Mouse (Mus musculus) layer of hippocampus, postnatal 25 days (tissue): Measurements from ENCODE around the gene Poll. TPM values are rescaled to one million over a fixed set of nuclear protein-coding genes. Genes with fewer than 3 reads are reported as not detected.
"Not testable (repeated sequence)": the region's sequence is repeated elsewhere in the genome, so short reads cannot be mapped to it uniquely, and the experiment has no call there.

Experiments
- DNase-seq, 2 experiments: peaks; one replicate each; pipeline ENCODE4 v3.0.0; 2022; ENCODE audit warnings: mixed read lengths in 2 of 2, low spot score in 1 of 2; ENCODE audit errors: extremely low spot score in 1 of 2
- total RNA-seq, 2 experiments: library from RNA; stranded (reverse); gene quantifications; 2 replicates each; pipeline ENCODE4 v1.2.3; 2021

The Poll gene
- total RNA-seq, 2 experiments from 2014 or later = 8.3 to 9.4 TPM

DNA sequence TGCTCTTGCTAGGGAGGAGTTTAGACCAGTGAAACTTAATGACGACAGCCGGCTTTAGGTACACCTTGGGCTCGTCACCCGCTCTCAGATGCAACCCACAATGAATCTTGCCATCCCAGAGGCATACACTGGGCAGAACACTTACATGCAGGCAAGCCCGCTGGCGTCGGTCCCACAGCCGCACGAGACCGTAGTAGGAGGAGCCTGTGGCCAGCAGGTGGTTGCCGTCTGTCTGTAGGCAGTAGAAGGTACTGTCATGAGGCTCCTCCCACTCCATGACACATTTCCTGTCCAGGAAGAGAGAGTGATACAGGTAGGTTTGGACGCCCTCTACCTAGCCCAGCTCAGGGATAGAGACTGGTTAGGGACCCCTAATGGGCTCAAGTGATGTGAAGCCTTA lies 18.6 kb upstream of the Poll start:
- no peak for DNase-seq

DNA sequence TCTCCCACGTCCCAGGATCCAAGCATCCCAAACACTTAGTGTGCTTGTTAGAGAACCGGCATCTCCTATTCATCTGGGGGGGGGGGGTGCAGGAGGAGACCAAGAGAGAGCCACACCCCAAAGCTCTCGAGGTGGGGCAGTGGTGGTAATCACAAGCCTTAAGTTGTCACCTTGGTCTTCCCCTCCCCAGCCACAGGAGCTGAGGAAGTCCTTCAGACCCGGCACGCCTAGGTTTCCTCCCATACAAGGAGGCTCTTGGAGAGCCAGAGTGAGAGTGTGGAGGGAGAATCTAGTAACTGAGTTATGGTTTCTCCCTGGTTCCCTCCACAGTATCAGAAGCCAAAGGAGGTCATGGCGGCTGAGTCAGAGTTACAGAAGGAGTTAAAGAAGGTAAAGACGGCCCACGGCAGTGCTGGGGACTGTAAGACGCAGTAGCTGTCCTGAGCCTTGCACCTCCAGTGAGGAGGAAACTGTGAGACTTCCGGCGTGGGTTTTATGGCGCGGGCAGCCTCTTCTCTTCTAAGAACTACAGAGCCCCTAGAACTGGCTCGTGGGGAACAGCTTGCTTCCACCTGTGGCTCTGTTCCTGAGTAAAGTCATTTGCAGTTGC lies 16.9 kb upstream of the Poll start:
- no peak for DNase-seq

DNA sequence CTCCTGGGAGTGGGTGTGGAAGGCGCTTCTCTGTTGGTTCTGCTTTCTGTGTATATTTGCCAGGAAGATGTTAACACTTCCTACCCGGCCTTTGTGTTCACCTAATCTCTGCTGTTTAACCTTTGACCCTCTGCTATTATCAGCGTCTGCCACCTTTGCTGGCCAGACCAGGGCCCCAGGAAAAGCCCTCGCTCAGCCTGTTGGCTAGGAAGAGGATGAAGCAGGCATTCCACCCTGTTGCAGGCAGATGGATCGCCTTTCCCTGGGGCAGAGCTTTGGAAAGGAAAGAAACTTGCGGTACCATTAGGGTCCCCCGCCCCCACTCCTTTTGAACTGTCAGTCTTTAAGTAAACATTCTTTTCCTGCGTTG lies 15.3 kb upstream of the Poll start:
- DNase-seq = no peak

DNA sequence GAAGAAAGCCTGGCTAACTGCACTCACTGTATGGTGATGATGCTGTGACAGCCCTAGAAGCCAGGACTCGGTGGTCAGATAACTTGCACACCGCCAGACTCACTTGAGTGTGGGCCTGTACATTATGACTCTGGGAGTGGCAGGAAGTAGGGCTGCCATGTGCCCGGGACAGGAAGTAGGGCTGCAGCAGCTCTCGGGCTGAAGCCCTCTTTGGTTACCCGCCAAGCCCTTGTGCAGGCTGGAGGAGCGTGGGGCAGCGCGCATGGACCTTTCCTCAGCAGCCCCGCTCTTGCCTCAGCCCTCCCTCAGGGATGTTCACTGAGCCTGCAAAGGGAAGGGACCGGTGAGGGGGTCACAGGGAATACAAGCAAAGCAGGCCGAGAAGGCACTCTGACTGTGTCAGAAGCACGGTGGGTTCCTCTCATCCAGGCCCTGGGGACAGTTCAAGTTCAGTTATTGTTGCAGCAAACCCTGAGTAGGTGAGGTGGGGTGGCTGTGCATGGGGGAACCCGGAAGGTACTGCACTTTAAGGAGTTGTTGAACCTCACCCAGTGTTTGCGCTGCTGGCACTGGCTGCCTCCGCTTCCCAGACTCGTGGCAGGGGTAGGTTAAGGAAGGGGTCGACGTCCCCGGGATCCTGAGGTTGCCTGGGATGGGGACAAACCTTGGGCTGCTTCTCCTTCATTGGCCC lies 14.8 kb upstream of the Poll start:
- DNase-seq = no peak

DNA sequence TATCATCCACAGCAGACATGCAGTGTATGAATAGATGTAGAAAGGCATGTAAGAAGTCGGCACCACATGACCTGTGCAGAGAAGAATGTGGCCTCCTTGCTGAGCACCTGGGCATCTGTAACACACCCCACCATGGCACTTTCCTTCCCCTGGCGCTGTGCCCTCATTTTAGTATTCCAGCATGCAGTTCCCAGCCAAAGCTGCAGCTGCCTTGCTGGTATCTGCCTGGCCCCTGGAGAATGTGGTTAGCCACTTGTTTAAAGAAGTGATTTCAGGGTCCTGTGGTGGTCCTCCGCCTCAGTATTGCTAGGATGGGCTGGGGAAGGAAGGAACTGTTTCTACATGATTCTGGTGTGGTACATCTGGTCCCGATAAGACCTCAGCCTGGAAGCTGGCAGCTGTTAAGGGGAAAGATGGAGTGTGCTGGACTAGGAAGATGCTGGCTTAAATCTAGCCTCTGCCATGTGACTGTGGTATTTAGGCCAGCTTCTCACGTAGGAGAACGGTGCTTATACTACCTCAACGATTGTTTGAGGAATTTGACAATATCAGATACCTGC lies 14.1 kb upstream of the Poll start:
- DNase-seq = no peak

DNA sequence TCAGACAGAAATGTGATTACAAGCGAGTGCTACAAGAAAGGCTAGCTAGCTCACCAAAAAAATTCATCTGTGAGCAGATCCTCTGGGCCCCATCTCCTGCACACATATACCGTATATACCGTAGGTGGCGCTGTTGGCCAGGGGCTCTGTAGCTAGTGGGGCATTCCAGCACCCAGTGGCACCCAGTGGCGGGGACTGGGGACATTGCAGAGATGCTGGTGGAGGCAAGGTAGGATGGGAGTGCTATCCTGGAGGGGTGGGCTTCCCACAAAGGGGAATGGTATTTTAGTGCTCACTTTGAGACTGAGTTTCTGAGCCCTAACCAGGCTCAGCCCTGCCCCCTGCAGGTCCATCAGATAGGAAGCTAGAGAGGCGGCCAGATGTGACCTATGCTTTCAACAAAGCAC lies 13.5 kb upstream of the Poll start:
- DNase-seq = peak; percentile 64 to 71

DNA sequence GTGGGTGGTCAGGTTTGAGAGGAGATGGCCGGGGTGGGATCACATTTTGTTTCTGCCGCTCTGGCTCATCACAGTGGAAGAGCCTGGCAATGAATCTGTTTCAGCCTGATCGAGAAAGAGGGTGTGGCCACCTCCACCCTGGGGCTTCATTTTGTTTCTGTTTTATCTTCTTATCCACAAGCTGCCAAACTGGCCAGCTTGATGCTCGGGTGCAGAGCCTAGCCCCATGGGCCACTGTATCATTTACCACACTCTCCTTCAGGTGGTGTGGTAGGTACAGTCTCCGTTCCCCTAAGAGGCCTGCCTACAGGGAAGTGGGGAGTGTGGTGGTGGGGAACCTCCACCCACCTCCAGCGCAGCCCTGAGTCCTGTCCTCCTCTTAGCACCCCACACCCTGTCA lies 12.7 kb upstream of the Poll start:
- no peak for DNase-seq

DNA sequence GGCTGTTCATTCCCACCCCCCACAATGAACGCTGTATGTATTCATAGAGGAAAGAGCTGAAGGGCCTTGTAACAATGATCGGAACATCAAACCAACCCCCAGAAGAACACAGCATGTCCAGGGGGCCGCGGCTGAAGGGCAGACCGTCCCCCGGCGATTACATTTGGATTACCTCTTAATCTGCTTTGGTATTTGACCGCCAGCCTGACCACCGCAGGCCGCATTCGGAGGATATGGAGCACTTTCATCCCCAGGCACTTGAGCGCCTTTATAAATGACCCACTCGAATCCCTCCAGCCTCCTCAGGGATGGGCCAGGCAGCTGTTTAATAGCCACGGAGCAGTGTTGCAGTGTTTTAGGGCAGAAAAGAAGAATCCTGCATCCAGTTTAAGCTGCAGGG lies 7.0 kb upstream of the Poll start:
- no peak for DNase-seq

DNA sequence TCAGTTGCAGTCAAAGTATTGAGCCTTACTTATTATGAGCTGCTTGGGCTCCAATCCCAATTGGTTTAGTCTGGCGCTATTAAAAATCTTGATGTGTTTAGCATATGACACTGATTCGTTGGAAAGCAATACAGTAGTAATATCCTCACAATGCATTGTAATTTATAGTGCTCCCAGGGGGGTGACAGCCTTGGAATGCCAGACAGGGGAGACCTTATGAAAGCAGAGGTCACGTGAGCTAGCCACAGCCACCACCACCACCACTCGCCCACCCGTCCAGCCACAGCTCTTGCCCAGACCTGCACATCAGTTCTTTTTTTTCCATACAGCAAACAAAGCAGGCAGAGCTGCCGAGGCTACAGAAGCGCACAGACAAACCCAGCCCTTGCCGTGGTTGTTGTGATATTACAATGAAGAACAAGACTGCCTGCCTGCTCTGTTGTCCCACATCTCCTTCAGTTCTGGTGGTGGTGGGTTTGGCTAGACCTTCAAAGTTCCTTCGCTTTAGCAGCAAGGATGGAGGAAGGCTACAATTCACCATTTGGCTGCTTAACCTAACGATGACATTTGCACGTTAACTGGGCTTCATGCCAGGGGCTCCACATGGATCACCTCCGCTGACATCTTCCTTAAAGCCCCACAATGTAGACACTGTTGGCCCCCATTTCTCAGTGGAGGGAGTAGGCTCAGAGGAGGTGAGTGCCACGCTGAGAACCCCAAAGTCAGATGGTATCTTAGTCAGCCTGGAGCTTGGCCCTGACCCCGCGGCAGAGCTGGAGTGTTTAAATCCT lies 5.8 kb upstream of the Poll start:
- DNase-seq = no peak

DNA sequence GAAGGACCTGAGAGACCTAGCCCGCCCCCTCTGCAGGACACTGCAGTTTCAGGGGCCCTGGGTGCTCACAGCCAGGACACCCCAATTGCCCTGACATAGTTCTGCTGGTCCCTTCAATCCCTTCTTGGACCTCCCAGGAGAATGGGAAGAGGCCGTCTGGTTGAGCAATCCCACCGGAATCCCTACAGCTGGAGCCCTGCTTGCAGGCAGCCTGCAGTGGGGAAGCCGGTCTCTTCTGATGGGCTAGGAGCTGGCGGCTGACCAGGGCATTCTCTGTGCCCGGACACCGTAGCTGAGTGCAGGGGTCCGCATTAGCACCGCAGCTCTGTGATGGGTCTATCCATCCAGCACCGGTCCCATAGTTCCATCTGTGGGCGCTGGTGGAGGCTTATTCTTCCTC lies 6.2 kb downstream of the Poll start:
- no peak for DNase-seq

DNA sequence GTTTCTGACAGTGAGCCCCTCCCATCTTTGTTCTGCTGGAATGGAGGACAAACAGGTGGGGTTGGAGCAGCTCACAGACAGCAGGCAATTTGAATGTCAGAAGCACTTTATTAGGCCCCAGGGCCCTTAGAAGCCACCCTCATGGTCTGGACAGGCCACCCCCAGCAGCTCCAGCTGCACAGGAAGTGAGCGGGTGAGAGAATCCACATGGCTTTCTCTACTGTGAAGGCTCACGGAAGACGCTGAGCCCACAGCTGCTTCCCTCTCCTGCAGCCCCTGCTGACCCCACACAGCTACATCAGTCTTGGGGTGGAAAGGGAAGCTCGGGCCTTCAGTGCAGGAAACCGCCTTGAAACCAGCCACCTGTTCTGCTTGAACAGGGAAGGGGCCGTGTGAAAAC lies 8.1 kb downstream of the Poll start:
- DNase-seq = no peak

DNA sequence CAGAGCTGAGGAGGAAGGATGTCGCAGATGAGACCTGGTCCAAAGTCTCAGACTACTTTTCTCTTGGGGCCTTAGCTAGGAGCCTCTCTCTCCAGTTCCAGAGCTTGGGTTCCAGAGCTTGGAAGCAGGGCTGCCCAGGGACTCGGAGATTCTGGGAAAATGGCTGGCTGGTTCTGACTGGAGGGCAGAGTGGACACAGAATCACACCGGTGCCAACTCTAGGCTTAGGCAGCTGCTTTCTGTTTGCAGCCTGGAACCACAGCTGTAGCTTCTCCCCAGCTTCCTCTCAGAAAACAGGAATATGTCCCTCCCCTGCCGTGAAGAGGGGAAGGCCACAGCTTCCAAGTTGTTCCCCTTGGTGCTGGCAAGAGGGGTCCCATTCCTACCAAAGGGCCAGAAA lies 10.4 kb downstream of the Poll start:
- DNase-seq = no peak

DNA sequence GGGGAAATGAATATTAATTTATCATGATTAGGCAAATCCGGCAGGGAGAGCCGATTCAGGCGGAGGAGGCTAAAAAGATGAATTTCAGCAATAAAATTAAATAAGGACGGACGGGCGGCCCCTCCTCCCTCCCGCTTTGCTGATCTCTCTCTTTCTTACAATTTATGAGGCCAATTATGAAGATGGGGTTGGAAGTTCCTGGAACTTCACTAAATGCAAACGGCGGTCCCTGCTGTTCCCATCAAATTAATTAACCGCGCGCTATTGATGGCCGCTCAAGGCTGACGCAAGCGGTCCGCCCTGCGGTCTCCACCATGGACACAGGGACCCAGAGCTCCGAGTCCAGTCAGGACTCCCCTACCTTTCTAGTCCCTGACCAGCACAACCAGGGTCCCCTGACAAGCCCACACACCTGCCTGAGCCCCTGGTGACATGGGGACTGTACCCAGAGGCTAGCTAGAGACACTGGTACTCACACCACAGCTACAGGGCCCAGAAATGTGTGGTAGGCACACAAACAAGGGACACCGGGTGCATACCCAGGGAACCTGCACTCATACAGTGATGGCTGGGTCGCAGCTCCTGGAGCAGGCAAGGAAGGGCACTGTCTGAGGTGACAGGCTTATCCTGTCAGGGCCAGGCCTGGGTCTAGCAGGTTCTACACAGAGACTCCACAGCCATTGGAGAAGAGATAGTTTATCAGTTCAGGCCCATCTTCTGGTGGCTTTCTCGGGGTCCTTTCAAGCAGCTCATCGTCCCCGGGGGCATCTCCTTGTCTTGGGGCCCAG lies 11.0 kb downstream of the Poll start:
- DNase-seq = no peak

DNA sequence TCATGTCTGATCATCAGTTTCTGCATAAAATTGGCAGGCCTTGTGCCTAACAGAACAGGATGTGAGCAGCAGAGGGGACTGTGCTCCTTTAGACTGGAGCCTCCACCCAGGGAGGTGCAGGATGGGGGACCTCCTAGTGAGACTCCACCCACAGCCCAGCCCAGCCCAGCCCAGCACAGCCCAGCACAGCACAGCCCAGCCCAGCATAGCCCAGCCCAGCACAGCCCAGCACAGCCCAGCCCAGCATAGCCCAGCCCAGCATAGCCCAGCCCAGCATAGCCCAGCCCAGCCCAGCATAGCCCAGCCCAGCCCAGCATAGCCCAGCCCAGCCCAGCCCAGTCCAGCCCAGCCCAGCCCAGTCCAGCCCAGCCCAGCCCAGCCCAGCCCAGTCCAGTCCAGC lies 12.1 kb downstream of the Poll start:
- DNase-seq = not testable (repeated sequence)

DNA sequence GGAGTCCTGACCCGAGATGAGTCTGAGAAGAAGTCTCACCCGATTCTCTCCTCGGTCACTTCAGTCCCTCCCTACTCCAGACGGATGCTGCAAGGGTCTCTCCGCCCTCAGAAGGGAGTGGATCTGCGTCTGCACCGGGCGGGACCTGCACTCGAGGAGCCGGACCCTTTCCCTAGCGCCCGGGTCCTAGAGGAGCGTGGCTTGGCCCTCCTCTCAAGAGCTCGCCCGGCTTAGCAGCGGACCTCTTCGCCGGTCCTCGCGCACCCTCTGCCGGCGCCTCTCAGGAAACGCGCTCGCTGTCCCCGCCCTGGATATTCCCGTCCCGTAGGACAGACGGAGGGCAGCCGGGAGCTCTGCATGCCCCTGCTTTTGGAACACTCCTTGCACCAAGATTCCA lies 15.4 kb downstream of the Poll start:
- DNase-seq = peak; percentile 81 to 85

DNA sequence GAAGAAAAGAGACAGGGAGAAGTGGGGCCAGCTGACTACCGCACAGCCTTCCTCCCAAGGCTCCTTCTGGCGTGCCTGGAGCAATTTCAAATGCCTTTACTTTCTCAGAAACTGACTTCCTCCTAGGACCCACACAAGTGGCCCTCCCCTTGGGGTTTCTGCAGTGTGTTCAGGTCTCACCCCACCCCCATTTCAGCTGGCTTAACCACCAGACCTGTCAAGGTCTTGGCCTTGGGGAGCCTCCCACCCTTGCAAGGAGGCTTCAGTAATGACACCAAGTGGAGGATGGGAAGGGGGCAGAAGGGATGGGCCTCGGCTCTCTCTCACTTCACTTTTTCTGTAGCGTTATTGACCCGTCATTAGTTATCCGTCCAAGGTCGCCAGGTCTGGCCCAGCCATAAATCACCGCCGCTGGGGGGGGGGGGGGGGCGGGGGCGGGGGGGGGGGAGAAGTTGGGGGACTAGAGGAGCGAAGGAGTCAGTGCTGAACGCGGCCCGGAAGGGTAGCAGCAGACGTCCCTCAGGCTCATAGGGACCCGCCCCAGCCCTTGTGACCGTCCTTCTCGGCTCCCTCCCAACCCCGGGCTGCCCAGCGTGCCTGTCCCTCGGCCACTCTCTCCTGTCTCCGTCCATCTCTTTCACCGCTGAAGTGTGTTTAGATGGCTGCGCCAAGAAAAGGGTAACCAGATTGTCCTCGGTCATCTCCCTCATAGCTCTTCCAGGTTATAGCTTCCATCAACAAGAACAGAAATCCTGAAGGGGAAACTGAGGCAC lies 16.0 kb downstream of the Poll start:
- DNase-seq = no peak

DNA sequence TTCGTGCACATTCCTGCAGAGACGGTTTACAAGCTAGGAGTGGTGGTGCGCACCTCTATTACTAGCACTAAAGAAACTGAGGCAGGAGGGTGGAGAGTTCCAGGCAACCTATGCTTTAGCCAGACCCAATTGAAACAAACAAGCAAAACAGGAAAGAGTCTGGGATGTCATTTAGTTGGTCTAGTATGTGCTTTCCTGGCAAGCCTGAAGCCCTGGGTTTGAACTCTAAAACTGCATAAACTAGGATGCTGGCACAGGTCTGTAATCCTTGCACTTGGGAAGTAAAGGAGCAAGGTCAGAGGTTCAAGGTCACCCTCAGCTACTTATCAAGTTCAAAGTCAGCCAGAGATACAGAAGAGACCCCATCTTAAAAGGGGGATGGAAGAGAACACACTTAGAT lies 18.3 kb downstream of the Poll start:
- DNase-seq = no peak

DNA sequence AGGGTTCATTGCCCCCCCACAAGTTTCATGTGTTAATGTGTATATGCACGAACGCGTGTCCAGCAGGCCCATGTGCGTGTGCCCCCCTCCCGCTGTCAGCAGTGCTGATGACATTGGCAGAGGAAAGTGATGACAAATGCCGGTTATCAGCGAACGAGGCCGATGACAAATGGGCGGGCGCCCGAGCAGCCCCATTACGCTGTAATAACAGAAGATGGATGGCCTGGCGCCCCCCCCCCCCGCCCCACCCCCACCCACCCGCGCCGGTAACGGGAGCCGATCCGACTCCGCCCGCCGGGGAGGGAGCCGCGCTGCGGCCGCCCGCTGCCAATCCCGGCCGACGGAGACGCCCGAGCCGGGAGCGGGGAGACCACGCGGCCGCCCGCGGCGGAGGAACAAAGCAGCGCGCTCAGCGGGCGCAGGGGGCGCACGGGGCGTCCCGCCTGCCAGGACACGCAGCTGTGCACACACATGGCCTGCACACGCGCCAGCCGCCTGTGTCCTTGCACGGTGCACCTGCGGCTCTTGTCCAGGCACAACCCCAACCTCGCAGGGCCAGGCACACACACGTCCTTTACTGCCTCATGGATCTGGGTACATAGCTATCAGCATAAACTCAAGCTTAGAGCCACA lies 18.8 kb downstream of the Poll start:
- peak; percentile 36 to 58 for DNase-seq

DNA sequence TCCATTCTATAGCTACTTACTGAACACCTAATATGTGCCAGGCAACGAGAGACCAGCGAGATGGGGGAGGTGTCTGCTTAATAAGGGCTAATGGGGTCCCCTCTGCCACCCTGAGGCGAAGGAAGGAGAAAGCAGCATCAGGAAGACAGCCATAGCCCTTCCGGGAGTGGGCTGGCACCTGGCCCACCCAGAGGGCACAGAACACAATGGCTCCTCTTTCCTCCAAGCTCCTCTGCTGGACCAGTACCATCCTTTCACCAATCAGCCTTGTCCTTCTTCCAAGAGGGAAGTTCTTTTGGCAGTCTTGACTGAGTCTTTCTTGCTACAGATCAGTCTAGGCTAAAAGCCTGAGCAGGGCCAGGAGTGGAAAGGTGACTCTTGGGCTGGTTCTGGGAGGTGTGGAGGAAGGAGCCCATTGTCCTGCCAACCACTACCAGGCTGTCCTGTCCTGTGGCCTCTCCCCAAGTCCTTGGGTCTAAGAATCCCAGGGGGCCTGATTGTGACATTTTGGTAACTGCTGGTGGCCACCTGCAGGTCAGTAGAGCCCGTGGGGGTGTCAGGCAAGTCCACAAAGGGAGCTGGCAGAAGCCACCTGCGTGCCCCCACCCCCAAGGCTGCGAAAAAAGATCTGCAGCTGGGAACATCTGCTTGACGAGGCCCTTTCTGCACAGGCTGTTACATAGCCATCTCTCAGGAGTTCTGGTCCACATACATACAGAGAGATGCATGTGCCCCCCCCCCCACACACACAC lies 19.5 kb downstream of the Poll start:
- DNase-seq = no peak
